Mouse (Mus musculus) right cerebral cortex, adult 18-20 months (tissue): ENCODE measurements around the gene Anks1.

Source experiments
- DNase-seq: peaks from one replicate; pipeline ENCODE4 v3.0.0; 2022; ENCODE audit warnings: mixed read lengths

Anks1 gene

DNA sequence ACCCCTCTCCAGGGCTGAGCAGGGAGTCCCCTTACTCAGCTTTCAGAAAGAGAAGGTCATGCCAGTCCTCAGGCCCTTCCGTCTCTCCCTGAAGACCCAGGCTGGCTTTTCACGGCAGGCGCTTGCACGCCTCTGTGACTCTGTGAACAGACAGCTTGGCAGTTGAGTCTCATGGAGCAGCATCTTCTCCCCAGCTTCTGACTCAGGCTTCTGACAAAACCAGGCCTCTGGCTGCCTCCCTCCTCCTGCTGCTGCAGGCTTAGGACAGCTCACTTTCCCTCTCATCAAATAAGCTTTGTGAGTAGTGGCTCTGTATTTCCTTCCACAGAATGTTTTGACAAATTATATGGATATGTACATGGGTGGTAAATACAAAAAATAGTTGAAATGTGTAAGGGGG is 91.3 kb downstream of the Anks1 start:
- peak; percentile 44 for DNase-seq

DNA sequence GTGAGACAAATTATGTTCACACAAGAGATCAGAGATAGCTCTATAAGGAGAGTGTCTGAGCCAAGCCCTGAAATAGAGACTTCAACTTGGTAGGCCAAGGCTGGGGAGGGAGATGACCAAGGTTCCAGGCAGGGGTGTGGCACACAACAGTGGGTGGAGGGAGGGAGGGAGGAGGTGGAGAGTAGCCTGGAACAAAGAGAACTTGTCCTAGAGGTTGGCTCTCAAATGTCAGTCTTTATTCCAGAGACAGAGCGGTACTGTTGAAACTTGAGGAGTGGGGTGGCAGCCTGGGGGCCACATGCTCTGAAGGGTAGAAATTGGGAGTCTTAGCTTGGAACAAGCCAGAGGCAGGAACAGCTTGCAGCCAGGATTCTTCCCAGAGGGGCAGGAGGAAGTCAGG is 91.7 kb downstream of the Anks1 start:
- DNase-seq, result no peak

DNA sequence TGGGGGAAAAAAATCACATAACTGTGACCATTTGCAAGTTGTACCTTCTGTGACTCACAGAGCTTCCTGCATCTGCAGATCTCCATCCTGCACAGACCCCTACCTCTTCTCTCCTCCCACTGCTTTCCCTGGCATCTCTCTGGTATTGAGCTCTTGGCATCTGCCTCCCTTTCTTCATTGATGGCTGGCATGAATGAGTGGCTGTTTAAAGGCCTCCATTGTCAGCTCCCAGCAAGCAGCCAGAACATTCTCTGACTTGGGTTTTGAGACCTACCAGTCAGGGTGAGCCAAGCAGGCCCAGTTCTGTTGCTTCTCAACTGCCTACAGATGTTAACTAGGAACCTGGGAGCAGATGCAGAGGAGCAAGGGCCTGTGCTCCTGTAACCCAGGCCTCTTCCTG is 96.3 kb downstream of the Anks1 start:
- peak; percentile 58 for DNase-seq

DNA sequence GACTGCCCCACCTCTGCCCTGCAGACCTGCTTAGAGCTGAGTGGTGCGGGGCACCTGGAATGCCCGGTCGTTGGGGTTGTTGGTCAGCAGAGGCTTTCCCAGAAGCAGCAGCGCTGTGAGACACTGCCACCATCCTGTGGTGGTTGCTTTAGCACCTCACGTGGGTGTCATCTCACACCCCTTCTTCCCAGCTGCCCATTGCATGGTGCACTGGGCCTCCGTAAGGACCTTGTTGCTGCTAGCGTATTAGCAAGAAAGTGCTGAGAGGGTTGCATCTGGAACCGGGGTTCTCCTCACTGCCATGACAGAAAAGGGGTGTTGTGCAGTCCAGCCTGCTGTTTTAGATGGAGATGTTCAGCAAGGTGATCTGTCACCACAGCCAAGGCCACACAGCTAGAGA is 97.1 kb downstream of the Anks1 start:
- DNase-seq, result no peak

DNA sequence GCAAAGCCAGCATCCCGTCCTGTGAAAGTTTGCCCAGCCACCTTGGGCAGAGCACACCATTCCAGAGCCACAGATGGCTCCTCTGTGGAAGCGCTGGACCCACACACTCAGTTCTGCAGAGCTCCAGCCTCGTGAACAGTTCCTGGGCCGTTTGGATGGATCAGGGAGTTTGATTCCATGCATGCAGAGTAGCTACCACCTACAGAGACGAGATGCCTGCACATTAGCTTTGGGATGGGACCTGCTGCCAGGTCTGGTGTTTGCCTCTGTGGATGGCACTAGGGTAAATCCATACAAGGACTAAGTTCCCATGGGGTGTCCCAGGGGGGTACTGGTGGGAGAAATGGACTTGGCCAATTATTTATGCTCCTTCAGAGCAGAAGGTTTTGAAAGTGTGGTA is 97.5 kb downstream of the Anks1 start:
- no peak for DNase-seq

DNA sequence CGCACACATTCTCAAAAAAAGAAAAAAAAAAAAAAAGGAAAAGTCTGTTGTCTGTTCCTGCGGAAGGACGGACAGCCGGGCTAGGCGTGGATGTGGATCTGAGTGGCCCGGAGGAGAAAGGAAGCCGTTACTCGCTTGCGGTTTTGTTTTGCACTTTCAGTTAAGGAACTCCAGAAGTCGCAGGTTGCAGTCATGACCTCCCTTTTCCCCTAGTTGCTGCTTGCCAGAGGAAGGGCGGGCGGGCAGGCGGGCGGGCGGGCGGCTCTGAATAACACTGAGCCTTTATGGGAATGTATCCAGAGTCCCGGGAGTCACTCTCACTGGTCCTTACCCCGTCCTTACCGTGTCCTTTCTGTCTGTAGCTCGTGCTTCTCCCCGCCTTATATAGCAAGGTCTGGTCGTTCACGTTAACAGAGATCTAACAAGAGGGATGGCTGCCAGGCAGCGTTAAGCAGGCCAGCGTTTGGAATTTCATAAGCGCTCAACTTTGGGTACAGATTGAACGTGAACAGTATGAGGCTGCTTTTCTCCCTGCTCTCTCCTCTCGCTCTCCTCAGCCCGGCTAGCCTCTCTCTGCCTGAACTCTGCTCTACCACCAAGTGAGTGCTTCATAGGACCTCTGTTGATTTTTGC is 98.2 kb downstream of the Anks1 start:
- DNase-seq, result no peak

DNA sequence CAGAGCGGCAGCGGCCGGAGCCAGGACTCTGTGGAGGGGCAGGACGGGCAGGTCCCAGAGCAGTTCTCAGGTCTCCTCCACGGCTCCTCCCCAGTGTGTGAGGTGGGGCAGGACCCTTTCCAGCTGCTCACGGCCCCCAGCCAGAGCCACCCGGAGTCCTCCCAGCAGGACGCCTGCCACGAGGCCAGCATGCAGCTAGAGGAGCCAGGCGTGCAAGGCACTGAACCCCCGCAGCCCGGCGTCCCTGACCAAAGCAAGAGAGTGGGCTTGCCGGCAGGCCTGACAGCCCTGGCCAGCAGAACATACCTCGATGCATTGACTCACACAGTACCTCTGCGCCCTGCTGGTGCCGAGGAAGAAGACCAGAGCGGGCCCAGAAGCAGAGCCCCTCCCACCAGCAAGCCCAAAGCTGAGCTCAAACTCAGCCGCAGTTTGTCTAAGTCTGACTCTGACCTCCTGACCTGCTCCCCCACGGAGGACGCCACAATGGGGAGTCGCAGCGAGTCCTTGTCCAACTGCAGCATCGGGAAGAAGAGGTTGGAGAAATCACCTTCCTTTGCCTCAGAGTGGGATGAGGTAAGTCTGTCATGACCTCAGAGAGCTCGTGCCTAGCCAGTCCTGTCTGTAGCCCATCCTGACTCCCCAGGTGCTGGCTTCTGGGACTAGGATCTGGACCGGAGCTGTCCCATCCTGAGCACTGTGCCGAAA is 98.9 kb downstream of the Anks1 start:
- DNase-seq, result no peak

DNA sequence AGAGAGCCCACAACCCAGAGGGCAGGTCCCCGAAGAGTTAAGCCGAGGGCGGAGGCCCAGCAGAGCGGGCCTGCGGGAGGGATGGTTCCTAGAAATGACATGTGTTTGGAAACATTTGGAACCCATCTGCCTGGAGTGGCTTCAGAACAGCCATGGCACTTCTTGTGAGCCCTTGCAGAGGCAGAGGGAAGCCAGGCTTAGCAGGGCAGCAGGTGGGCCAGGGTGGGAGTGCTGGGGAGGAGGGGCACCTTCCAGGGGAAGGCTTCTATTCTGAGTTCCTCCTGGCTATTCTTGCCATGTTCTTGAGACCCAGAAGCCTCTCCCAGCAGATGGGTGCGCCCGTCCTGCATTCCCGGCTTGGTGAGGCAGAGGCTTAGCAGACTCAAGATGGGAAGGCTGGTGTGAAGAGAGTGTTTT is 99.5 kb downstream of the Anks1 start:
- DNase-seq, result peak; percentile 62

DNA sequence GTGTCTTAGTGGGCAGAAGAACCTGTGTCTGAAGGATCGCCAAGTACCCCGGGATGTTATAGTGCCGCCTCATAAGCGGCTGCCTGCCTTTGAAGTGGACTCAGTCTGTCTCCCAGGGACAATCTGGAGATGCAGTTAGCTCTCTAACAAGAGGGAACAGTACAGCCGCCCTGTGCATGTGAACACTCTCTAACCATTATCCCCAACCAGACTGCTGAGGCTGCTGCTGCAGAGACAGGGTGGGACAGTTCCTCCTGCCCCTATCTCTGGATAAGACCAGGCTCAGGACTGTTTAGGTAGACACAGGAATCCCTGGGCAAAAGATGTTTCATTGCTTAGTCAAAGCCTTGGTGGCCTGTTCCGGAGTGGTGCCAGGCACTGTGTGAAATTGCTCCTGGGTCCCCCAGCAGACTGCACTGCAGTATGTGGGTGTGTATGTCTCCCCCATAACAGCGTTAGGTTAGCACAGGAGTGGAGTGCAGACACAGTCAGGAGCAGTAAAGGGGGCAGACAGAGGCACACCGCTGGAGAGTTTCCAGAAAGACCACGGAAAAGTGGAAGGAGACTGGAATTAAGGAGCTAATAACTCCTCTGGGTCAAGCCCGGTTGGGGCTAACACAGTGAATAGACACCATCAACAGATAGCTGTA is 100.1 kb downstream of the Anks1 start:
- no peak for DNase-seq

DNA sequence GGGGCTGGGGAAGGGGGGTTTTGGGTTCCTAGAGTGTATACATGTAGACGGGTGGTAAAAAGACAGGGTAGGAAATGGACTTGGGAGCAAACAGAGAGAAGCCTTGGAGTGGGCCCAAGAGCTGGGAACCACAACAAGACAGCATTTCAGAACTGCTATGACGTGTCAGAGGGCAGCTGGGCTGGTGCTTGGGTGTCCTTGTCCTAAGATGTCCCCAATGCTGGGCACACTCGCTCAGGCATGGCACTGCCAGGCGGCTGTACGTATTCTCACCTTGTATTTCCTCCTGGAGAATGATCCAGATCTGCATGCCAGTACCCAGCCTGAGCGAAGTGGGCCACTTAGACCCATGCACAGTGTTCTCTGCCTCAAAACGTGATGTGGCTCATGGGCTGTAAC is 100.6 kb downstream of the Anks1 start:
- no peak for DNase-seq

DNA sequence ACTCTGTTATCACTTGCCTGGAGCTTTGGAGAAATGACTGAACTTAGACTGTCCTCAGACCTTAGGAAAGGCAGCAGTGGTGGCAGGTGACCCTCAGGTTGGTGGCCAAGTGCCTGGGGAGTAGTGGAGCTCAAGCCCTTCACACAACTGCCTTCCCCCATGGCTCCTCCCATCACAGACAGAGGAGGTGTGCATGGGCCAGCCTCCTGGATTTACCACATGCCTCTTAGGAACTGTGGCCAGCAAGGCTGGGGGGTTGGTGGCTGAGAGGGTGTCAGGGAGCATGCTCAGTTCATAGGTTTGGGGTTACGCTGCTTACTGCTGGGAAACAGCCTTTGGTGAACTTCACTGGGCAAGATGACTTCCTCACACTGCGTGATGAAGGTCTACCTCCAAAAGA is 101.8 kb downstream of the Anks1 start:
- no peak for DNase-seq

DNA sequence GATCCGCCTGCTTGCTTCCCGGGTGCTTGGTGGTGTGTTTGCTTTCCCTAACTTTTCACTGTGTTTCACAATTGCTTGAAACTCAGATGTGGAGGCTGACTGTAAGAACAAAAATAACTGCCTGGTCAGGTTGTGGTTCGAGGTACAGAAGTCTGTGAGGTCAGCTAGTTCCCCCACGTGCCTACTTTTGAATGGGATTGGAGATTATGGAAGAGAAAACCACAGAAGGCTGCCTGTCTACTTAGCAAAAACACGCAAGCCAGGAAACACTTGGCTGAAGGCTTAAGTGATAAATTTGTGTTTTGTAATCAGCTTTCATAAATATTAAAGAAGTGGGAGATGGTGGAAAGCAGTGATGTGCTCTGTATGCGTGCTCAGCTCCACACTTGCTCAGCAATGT is 103.7 kb downstream of the Anks1 start:
- DNase-seq, result no peak

DNA sequence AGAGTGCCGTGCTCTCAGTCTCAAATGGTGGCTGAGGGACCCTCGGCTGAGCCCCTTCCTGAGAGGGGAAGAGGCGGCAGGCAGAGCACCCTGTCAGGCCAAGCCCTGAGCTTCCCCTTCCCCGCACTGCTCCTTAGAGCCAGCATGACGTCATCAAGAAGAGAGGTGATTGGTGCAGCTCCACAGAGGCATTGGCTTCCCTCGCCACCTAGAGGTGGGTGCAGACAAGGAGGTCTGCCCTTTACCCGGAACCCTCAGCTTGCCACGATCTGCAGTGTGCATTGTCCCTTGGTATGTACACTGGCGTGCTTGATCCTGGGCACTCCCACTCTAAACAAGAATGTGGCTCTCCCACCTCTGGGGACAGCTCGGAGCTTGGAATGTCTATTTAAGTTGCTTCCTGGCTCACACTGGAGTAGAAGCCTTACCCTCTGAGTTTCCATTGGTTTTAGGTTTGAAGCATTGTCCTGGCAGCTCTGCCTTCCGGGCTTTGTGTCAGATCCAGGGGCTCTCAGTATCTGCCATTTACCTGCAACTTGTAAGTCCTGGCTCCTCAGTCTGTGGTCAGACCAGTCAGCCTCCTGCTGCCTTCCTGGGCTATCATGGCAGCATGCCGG is 104.3 kb downstream of the Anks1 start:
- peak; percentile 76 for DNase-seq

DNA sequence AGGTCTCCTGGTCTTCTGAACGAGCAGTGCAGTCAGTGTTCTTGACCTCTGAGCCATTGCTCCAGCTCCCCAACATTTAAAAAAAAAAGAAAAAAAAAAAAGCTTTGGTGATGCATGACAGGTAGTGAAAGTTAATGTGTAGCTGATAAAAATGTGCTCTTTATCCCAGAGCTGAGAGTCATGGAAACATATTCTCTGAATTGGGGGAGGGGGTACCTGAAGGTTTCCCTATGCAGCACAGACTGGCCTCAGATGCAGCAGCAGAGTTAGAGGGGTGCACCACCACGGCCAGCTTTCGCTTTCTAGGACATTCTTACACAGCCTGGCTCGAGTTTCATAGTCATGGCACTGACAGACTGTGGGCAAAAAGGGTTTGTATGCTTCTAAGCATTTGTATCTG is 105.3 kb downstream of the Anks1 start:
- no peak for DNase-seq

DNA sequence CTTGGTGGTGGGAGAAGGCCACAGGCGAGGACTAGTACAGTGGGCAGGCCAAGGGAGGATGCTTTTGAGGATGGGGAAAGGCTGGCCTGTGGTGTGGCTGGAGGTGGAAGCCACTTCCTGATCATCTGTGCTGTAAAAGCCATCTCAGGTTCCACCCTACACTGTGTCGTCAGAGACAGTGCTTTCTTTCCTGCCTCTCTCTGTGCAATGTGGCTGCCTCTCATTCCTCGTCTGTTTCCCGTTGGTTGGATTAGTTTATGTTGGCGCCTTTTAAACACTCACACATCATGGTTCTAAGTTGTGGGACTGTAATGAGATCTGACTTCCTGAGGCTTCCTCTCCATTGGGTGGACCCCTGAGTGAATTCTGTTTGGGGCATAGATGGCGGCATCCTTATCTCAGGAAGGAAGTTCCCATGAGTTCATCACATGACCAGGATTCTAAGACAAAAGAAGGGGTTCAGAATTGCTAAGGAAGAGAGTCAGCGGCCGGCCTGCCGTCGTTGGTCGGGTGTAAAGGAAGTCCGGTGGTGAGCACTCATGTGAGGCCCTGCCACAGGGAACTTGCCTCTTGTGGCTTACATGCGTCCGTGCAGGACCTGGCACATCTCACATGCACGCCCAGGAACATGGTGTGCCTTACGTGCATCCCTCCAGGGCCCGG is 106.1 kb downstream of the Anks1 start:
- no peak for DNase-seq

DNA sequence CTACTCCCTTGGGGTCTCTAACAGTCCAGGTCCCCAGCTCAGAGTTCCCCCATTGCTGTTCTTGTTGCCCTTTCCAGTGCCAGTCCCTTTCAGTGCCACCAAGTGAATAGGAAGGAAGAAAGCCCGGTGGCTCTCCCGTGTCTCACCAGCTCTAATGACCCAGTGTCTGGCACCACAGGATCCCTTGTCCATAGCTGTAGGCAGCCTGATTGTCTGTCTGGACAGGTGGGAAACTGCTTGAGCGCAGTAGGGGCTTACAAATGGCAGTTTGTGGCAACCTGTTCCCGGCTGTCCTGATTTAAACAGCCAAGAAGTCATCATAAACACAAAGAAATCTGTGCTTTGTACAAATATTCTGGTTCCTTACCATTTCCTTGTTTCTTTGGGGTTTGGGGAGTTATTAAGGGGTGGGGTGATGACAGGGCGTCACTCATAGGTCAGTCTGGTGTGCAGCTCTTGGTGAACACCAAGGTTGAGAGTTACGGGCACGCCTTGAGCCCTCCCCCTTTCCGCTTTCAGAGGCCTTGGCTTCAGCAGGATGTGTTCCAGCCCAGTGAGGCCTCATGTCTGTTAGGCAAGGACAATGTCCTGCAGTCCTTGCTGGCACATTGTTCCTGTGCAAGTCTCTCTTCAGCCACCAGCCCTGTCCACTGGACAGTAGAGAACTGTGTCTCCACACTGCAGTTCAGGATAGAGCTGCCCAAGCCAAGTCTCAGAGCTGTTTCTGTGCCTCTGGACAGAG is 107.1 kb downstream of the Anks1 start:
- no peak for DNase-seq

DNA sequence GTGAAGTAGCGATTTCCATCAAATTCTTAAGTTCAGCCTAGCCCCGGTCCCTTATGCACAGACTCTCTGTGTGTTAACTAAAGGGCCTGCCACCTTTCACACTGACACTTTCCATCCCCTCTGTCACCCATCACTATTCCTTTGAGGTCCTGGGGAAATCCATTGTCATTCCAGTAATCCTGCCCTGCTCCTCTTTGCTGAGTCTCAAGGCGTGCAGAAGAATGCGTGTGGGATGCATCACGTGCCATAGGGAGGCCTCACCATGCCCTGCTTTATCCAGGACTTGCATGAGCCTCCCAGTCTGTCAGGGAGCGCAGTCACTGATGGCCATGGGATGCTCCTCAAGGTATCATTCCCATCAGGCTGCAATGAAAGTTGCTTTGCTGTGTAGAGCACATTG is 109.2 kb downstream of the Anks1 start:
- DNase-seq, result no peak

DNA sequence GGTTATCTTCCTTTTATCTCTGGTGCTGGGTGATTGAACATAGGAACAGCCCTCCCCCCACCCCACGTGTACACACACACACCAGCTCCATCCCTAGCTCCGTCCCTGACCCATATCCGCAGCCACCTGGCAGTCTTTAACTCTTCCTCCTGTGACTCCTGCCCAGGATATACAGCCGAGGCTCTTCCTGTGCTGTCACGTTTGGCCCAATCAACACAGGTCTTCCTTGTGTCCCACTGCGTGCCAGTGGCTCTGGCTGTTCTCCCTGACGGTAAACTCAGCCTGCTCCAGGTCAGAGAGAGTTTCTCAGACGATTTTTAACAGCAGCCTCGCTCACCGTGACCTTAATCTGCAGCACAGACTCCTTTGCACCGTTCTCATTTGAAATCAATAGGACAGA is 109.7 kb downstream of the Anks1 start:
- DNase-seq, result no peak

DNA sequence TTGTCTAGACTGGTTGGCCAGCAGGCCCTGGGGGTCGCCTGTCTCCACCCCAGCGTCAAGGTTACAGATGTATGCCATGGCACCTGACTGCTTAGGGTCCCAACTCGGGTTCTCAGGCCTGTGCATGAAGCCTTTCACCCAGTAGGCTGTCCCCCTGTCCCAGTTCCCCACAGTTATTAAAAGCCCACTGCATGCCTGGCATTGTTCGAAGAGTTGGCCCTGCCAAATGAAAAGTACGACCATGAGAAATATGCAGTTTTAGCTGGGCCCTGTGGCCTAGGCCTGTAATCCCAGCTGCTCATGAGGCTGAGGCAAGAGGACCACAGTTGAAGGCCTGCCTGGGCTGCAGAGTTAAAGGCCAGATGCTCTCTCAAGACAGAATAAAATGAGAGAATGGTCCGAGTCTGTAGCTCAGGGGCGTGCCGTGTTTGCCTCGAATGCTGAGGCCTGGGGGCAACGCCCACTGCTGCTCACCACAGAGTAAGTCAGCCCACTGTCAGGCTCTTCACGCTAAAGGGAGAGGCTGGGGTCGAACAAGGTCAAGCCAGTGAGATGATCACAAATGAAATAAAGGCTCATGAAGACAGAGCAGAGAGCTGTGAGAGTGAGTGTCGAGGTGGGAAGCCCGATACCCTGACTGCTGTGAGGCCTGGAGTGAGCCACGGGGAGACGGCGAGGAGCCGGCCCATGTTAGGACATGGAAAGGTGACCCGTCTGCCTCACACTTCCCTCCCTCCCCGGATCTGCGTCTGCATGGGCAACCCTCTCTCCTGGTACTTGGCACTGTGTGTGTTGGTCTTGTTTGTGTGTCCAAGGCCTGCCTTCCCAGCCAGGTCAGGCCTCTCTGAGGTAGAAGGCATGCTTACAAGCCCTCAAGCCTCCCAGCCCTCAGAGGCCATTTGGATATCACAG is 110.9 kb downstream of the Anks1 start:
- no peak for DNase-seq

DNA sequence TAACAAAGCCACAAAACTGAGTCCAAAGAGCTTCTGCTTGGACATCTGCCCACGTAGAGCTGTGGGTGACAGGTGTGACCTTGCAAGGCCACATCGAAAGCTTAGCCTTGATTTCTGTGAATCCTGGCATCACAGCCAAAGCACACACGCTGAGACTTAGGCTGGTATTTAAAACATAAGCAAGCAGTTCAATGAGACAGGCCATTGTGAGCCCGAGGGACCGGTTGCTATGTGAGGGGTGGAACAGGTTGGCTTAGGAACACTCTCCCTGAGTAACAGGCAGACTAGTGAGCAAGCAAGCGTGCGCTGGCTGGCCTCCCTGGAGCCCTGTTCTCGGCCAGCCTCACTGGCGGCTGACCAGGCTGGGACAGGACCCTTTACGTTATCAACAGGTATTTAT is 112.8 kb downstream of the Anks1 start:
- DNase-seq, result no peak

DNA sequence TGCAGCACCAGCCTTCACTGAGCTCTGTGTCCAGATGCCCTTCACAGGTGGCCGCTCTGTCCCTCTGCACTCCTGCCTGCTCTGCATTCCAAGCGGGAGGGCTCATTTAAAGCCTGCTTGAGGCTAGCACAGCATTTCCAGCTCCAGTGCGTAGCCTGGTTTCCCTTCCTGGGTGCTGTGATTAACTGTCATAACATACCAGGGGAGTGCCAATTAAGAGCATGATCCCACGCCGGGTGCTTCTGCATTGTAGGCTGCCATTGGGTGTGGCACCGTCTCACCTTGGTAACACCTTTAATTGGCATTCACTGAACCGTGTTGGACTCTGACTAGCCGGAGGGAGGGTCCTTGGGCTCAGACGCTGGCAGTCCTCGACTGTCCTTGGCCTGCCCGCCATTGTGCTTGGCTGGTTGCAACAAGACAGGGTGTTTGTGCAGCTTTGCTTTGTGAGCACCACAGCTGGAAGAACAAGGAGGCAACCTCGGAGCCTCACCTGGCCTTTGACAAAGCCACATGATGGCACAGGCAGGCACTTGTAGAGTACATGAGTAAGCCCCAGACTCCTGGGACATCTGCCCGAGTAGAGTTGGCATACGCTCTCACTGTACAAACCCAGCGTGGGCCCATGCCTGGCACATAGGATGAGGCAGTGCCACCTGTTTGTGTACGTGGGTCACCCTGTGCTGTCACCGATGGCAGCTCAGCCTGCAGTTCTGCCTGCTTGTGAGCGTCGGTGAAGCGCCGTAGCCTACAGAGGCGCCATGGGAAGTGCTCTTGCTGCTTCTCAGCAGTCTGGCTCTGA is 113.9 kb downstream of the Anks1 start:
- DNase-seq, result no peak
